Mouse (Mus musculus) CH12.LX (cell line): Measurements from ENCODE around the gene Chchd6. TPM values are rescaled to one million over a fixed set of nuclear protein-coding genes. Genes with fewer than 3 reads are reported as not detected.

Source experiments
- DNase-seq: peaks from one replicate; pipeline ENCODE4 v3.0.0-alpha.2; 2013; ENCODE audit errors: extremely low read depth
- H3K27ac ChIP-seq: 2 replicates; pipeline ENCODE4 v1.5.1; 2012; ENCODE audit warnings: low read depth, mild to moderate bottlenecking, control low read depth, moderate library complexity; ENCODE audit not compliant: insufficient read depth
- H3K27me3 ChIP-seq: replicated peaks from 2 replicates; pipeline ENCODE3; 2012; ENCODE audit warnings: inconsistent platforms
- H3K36me3 ChIP-seq, 2 experiments: replicated peaks in 1 of 2; 2 replicates each; pipeline versions ENCODE3 to v1.6.1; 2012; ENCODE audit warnings: inconsistent platforms in 1 of 2, low read length in 1 of 2, mild to moderate bottlenecking in 1 of 2, mixed read lengths in 1 of 2, moderate library complexity in 1 of 2; ENCODE audit not compliant: control insufficient read depth in 1 of 2, insufficient read depth in 1 of 2
- H3K4me1 ChIP-seq, 2 experiments: 2 replicates each; pipeline ENCODE4 v1.6.1; 2012; ENCODE audit warnings: inconsistent platforms in 1 of 2, moderate library complexity in 1 of 2; ENCODE audit not compliant: insufficient read depth in 2 of 2, control insufficient read depth in 1 of 2
- H3K4me2 ChIP-seq: 2 replicates; pipeline ENCODE4 v1.6.1; 2012; ENCODE audit warnings: low read depth, mild to moderate bottlenecking, control low read depth; ENCODE audit not compliant: poor library complexity, insufficient read depth, severe bottlenecking
- H3K4me3 ChIP-seq, 3 experiments: fragments of 150-350 bp in 1 of 3; sonication (generic) in 1 of 3; replicated peaks in 1 of 3; 2 replicates each; pipeline versions ENCODE3 to v1.5.1; 2011 to 2012; ENCODE audit warnings: low read depth in 2 of 3, low read length in 2 of 3, mild to moderate bottlenecking in 2 of 3, moderate library complexity in 2 of 3, control low read depth in 1 of 3, improper control_type of control experiment in 1 of 3, inconsistent platforms in 1 of 3, mixed read lengths in 1 of 3; ENCODE audit not compliant: poor library complexity in 1 of 3
- H3K79me2 ChIP-seq: replicated peaks from 2 replicates; pipeline ENCODE4 v1.6.1; 2012; ENCODE audit warnings: mild to moderate bottlenecking, moderate library complexity; ENCODE audit not compliant: control insufficient read depth, poor library complexity, insufficient read depth, severe bottlenecking; ENCODE audit errors: extremely low read depth
- H3K9ac ChIP-seq: 2 replicates; pipeline ENCODE4 v1.6.1; 2012; ENCODE audit warnings: low read depth, mild to moderate bottlenecking, control low read depth, moderate library complexity; ENCODE audit not compliant: insufficient read depth
- H3K9me3 ChIP-seq: replicated peaks from 2 replicates; pipeline ENCODE3; 2012; ENCODE audit warnings: low read length, inconsistent platforms, mixed read lengths
- BHLHE40 ChIP-seq: IDR thresholded peaks from 2 replicates; pipeline ENCODE4 v1.6.1; 2011; ENCODE audit warnings: mild to moderate bottlenecking, low read depth, low read length, improper control_type of control experiment
- CHD2 ChIP-seq: IDR thresholded peaks from 2 replicates; pipeline ENCODE4 v1.6.1; 2011; ENCODE audit warnings: low read length, improper control_type of control experiment
- CTCF ChIP-seq, 2 experiments: IDR thresholded peaks in 1 of 2; conservative IDR thresholded peaks in 1 of 2; 2 replicates each; pipeline ENCODE4 v1.5.1; 2011 to 2012; ENCODE audit warnings: low read depth in 2 of 2, low read length in 2 of 2, improper control_type of control experiment in 1 of 2, inconsistent platforms in 1 of 2, mild to moderate bottlenecking in 1 of 2, moderate library complexity in 1 of 2
- ELF1 ChIP-seq: IDR thresholded peaks from 2 replicates; pipeline ENCODE4 v1.6.1; 2014; ENCODE audit warnings: low read depth, mild to moderate bottlenecking, inconsistent platforms, low read length, improper control_type of control experiment
- EP300 ChIP-seq: IDR thresholded peaks from 2 replicates; pipeline ENCODE4 v1.6.1; 2011; ENCODE audit warnings: low read length, improper control_type of control experiment
- ETS1 ChIP-seq: conservative IDR thresholded peaks from 2 replicates; pipeline ENCODE4 v1.6.1; 2012; ENCODE audit warnings: low read depth, mild to moderate bottlenecking, inconsistent platforms, low read length, improper control_type of control experiment, moderate library complexity
- GABPA ChIP-seq: IDR thresholded peaks from 2 replicates; pipeline ENCODE4 v1.6.1; 2012; ENCODE audit warnings: low read depth, low read length, improper control_type of control experiment, inconsistent platforms; ENCODE audit not compliant: insufficient replicate concordance
- IRF4 ChIP-seq: IDR thresholded peaks from 2 replicates; pipeline ENCODE4 v1.6.1; 2014; ENCODE audit warnings: low read depth, mild to moderate bottlenecking, inconsistent platforms, low read length, improper control_type of control experiment
- JUN ChIP-seq: IDR thresholded peaks from 2 replicates; pipeline ENCODE4 v1.6.1; 2011; ENCODE audit warnings: low read depth, mild to moderate bottlenecking, low read length, improper control_type of control experiment, moderate library complexity; ENCODE audit not compliant: insufficient read depth
- JUND ChIP-seq: conservative IDR thresholded peaks from 2 replicates; pipeline ENCODE4 v1.6.1; 2011; ENCODE audit warnings: low read depth, low read length, improper control_type of control experiment
- MAFK ChIP-seq: IDR thresholded peaks from 2 replicates; pipeline ENCODE4 v1.6.1; 2011; ENCODE audit warnings: low read length, improper control_type of control experiment; ENCODE audit not compliant: insufficient replicate concordance
- MAX ChIP-seq: IDR thresholded peaks from 2 replicates; pipeline ENCODE4 v1.6.1; 2011; ENCODE audit warnings: low read length, improper control_type of control experiment
- MAZ ChIP-seq: IDR thresholded peaks from 2 replicates; pipeline ENCODE4 v1.6.1; 2012; ENCODE audit warnings: low read depth, mild to moderate bottlenecking, inconsistent platforms, low read length, improper control_type of control experiment, moderate library complexity
- MEF2A ChIP-seq: IDR thresholded peaks from 2 replicates; pipeline ENCODE4 v1.6.1; 2014; ENCODE audit warnings: low read depth, mild to moderate bottlenecking, inconsistent platforms, low read length, improper control_type of control experiment, borderline replicate concordance
- NELFE ChIP-seq: IDR thresholded peaks from 2 replicates; pipeline ENCODE4 v1.6.1; 2011; ENCODE audit warnings: low read depth, low read length, improper control_type of control experiment
- NRF1 ChIP-seq: IDR thresholded peaks from 2 replicates; pipeline ENCODE4 v1.6.1; 2014; ENCODE audit warnings: low read depth, mild to moderate bottlenecking, inconsistent platforms, low read length, improper control_type of control experiment, moderate library complexity
- PAX5 ChIP-seq: IDR thresholded peaks from 2 replicates; pipeline ENCODE4 v1.6.1; 2012; ENCODE audit warnings: low read length, inconsistent platforms, mixed read lengths
- POLR2A ChIP-seq: IDR thresholded peaks from 2 replicates; pipeline ENCODE4 v1.6.1; 2011; ENCODE audit warnings: low read depth, mild to moderate bottlenecking, improper control_type of control experiment, low read length
- RAD21 ChIP-seq: IDR thresholded peaks from 2 replicates; pipeline ENCODE4 v1.6.1; 2011; ENCODE audit warnings: low read depth, mild to moderate bottlenecking, low read length, improper control_type of control experiment, moderate library complexity
- RCOR1 ChIP-seq: conservative IDR thresholded peaks from 2 replicates; pipeline ENCODE4 v1.6.1; 2012; ENCODE audit warnings: low read depth, mild to moderate bottlenecking, inconsistent platforms, low read length, improper control_type of control experiment
- SIN3A ChIP-seq: IDR thresholded peaks from 2 replicates; pipeline ENCODE4 v1.6.1; 2012; ENCODE audit warnings: low read length, improper control_type of control experiment, inconsistent platforms
- SMC3 ChIP-seq: IDR thresholded peaks from 2 replicates; pipeline ENCODE4 v1.6.1; 2011; ENCODE audit warnings: low read depth, low read length, improper control_type of control experiment
- TCF12 ChIP-seq: IDR thresholded peaks from 2 replicates; pipeline ENCODE4 v1.6.1; 2014; ENCODE audit warnings: low read depth, mild to moderate bottlenecking, inconsistent platforms, low read length, improper control_type of control experiment
- UBTF ChIP-seq: IDR thresholded peaks from 2 replicates; pipeline ENCODE4 v1.6.1; 2012; ENCODE audit warnings: low read depth, mild to moderate bottlenecking, inconsistent platforms, low read length, improper control_type of control experiment, moderate library complexity
- USF1 ChIP-seq: IDR thresholded peaks from 2 replicates; pipeline ENCODE4 v1.6.1; 2014; ENCODE audit warnings: low read depth, mild to moderate bottlenecking, inconsistent platforms, low read length, improper control_type of control experiment
- USF2 ChIP-seq: conservative IDR thresholded peaks from 2 replicates; pipeline ENCODE4 v1.6.1; 2011; ENCODE audit warnings: low read depth, low read length, improper control_type of control experiment
- ZKSCAN1 ChIP-seq: IDR thresholded peaks from 2 replicates; pipeline ENCODE4 v1.6.1; 2012; ENCODE audit warnings: low read depth, inconsistent platforms, low read length, improper control_type of control experiment, borderline replicate concordance
- ZMIZ1 ChIP-seq: IDR thresholded peaks from 2 replicates; pipeline ENCODE4 v1.6.1; 2012; ENCODE audit warnings: low read depth, mild to moderate bottlenecking, inconsistent platforms, low read length, improper control_type of control experiment
- ZNF384 ChIP-seq: IDR thresholded peaks from 2 replicates; pipeline ENCODE4 v1.6.1; 2012; ENCODE audit warnings: low read depth, low read length, improper control_type of control experiment, inconsistent platforms
- dilution Hi-C: fragments of 300-500 bp; cut with MboI; formaldehyde crosslinking; loops from 2 replicates; pipeline ENCODE4 v1.14.3; 2020; ENCODE audit warnings: low sequenced_read_pairs; ENCODE audit not compliant: extremely low pct_unique_long_range_greater_than_20kb, extremely low pct_ligation_motif_present
- in situ Hi-C: fragments of 300-500 bp; cut with MboI; formaldehyde crosslinking; loops from 3 replicates; pipeline ENCODE4 v1.14.3; 2019; ENCODE audit warnings: low sequenced_read_pairs, low pct_ligation_motif_present, low pct_unique_long_range_greater_than_20kb, mixed read lengths
- polyA plus RNA-seq: library from polyadenylated mRNA; unstranded; fragments of >175 nt; gene quantifications from 2 replicates; pipeline ENCODE4 v1.2.1, GENCODE M21; 2012; ENCODE audit warnings: low read depth; ENCODE audit not compliant: insufficient read length
- total RNA-seq, 2 experiments: library from RNA; depleted of rRNA; stranded (reverse); fragments of 300-350 nt in 1 of 2; fragments of >200 nt in 1 of 2; gene quantifications; 2 replicates each; pipeline ENCODE4 v1.2.3; 2012 to 2014

The Chchd6 gene
- total and polyA plus RNA-seq, 3 experiments, result 33.3 to 41.5 (median 41.3) TPM

DNA sequence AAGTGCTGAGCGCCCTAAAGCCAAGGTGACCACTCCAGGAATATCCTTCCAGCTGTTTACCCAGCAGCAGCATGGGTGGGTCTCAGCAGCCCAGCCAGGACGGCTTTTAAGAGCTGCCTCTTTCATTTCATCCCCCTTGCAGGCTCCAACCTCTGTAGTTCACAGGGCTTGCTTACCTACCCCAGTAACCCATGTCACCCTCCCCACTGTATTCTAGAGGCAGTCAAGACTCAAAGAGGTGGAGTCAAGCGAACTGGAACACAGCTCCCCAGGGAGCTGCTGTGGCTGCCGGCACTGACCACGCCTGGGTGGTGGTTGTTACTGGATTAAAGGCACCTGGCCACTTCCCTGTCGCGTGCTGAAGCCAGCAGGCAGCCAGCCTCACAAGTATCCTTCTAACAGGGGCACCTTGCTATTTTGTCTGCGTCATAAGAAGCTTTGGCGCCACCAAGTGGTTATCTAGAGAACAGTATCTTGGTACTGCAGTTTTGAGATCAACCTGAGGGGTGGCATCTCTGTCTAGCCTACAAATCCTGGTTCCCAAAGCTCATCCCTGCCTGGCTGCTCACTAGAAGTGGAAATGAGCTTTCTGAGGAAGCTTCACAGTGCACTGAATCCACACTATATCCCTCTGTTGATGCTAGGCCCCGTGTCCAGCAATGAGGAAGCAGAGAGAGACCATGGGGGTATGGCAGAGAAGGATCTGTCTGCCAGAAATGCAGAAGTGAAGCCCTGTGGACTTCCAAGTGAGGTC, 36.5 kb upstream of the Chchd6 start:
- dilution Hi-C loops, result no loop called here
- Histone ChIP-seq H3K36me3 (no peaks in the 10 kb centered on the region), H3K4me2 (peak overlapping the region; percentile 46; the same call in 1 of the 2 replicates), H3K27ac (no peak overlapping the region), H3K4me1 (peaks cover 5 to 23% of the 10 kb centered on the region in 2 experiments; a peak in 2 of 4 replicates), H3K79me2 (no peaks in the 10 kb centered on the region), H3K9me3 (no peaks in the 10 kb centered on the region), H3K9ac (no peak overlapping the region), H3K27me3 (peaks cover 3% of the 10 kb centered on the region), H3K4me3 (no peak overlapping the region)
- peak; percentile 90 for DNase-seq
- in situ Hi-C loops, result loop anchor here (10.0 kb wide), 1 partner anchor 697 kb away; no protein-coding TSS in a partner anchor
- TF ChIP-seq GABPA (no peak), CTCF (conservative IDR thresholded peaks at IDR 0.05 in 1 of 2, IDR thresholded peaks at IDR 0.05 in 1 of 2; ENCODE audit: low read depth in 2 of 2, low read length in 2 of 2) (peak; percentile 60 to 85), ZNF384 (no peak), MEF2A (no peak), ETS1 (no peak), JUND (no peak), POLR2A (no peak), PAX5 (no peak), MAX (no peak), JUN (no peak), SMC3 (peak; percentile 63), ZKSCAN1 (no peak), RAD21 (peak; percentile 83), USF1 (no peak), ZMIZ1 (no peak), SIN3A (no peak), MAZ (no peak), ELF1 (peak; percentile 34; the same call in 1 of the 2 replicates), MAFK (no peak), IRF4 (no peak), NELFE (no peak), CHD2 (no peak), USF2 (no peak), EP300 (no peak), BHLHE40 (peak; percentile 94), RCOR1 (no peak), NRF1 (no peak), TCF12 (0 out of 2 replicates have a peak, but pooled peaks have one; percentile 21), UBTF (no peak)
